Mouse (Mus musculus) adrenal gland, adult 8-10 months (tissue): ENCODE data around the gene Gm9603. TPM values are rescaled to one million over a fixed set of nuclear protein-coding genes. Genes with fewer than 3 reads are reported as not detected.
"Not testable (repeated sequence)": the region's sequence is repeated elsewhere in the genome, so short reads cannot be mapped to it uniquely, and the experiment has no call there.

ENCODE experiments used
- DNase-seq: peaks from one replicate; pipeline ENCODE4 v3.0.0; 2022
- total RNA-seq, 4 experiments: library from RNA; stranded (reverse); gene quantifications; 2 replicates each; pipeline ENCODE4 v1.2.4; 2022

The Gm9603 gene
- not detected for total RNA-seq

DNA sequence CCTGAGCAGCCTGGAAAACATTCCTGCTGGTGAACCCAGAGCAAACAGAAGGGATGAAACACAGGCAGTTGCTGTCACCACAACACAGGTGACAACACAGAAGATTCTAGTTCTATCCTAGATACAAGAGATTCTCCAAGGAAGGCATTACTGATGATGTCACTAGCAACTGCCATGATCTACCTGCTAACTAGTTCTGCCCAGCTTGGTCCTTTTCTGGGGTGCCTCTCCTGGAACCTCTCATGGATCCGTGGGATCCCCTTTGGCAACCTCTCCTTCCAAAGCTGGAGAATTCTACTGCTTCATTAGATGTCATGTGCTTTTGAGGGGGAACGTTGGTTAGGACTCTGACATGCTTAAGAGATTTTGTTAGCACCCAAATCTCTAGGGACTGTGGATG, at the start of gene Gm9603:
Gene Gm9603, minus strand, starts transcription at position 101 of the 400 bp plus-strand sequence.
- not testable (repeated sequence) for DNase-seq

- DNase-seq, result not testable (repeated sequence)
These were observed 54.3 kb downstream of the Gm9603 start, which contains the start of gene Gm8265 for GRCm38 (mm10) chr14:5632928-5633327. Gene Gm8265 (minus strand): TSS chr14:5633028.

Other genes with a start within 250 kb of the Gm9603 start
- under 1 TPM in 2 of 4 experiments, not detected in 2; 0.21 to 0.77 TPM for gene Gm3194, start 232.0 kb downstream of the Gm9603 start, total RNA-seq
- gene Gm8246, start 209.6 kb downstream of the Gm9603 start, total RNA-seq, result not detected
- gene Gm3187, start 203.2 kb downstream of the Gm9603 start, total RNA-seq, result not detected
- gene Gm3488, start 185.8 kb downstream of the Gm9603 start, total RNA-seq, result under 1 TPM in 1 of 4 experiments, not detected in 3; 0.20 TPM
- not detected for gene Gm3532, start 149.0 kb downstream of the Gm9603 start, total RNA-seq
- not detected for gene Gm8265, start 54.4 kb downstream of the Gm9603 start, total RNA-seq
- under 1 TPM in 3 of 4 experiments, not detected in 1; 0.16 to 0.62 (median 0.32) TPM for gene Gm3373, start 54.1 kb upstream of the Gm9603 start, total RNA-seq
- gene Gm3383, start 120.5 kb upstream of the Gm9603 start, total RNA-seq, result 1 to 10 TPM in 1 of 4 experiments, under 1 TPM in 1, not detected in 2; 0.21 to 1.4 TPM
- not detected for gene Gm3424, start 142.9 kb upstream of the Gm9603 start, total RNA-seq
- gene Gm8237, start 192.9 kb upstream of the Gm9603 start, total RNA-seq, result under 1 TPM in 1 of 4 experiments, not detected in 3; 0.35 TPM